Mouse (Mus musculus): ENCODE measurements around the gene Actn1. TPM values are rescaled to one million over a fixed set of nuclear protein-coding genes. Genes with fewer than 3 reads are reported as not detected.
"Not testable (repeated sequence)": the region's sequence is repeated elsewhere in the genome, so short reads cannot be mapped to it uniquely, and the experiment has no call there.

Gene Actn1
- polyA plus RNA-seq, 1 experiment from 2014 or later: 46.5 TPM

GRCm38 (mm10) chr12:80277428-80277827, 17.3 kb upstream of the Actn1 start:
- H3K9ac ChIP-seq: no peak overlapping the region
- no peaks in the 10 kb centered on the region for H3K9me3 ChIP-seq
- H3K4me3 ChIP-seq: no peak overlapping the region
- peaks cover 6% of the 10 kb centered on the region; the same call in 1 of the 2 replicates for H3K4me1 ChIP-seq
- H3K27me3 ChIP-seq: no peaks in the 10 kb centered on the region
- WGBS: 78% methylated on average over 8 of the region's 8 CpGs
- no peak for ATAC-seq (ENCODE audit: insufficient number of reproducible peaks, insufficient read depth, low FRiP score, low TSS enrichment)
- H3K4me2 ChIP-seq (replicated peaks): no peak overlapping the region
- H3K27ac ChIP-seq: no peak overlapping the region
- no peaks in the 10 kb centered on the region for H3K36me3 ChIP-seq

GRCm38 (mm10) chr12:80275187-80275820, 15.1 kb upstream of the Actn1 start:
- Histone ChIP-seq H3K27me3 (no peaks in the 10 kb centered on the region), H3K9me3 (no peaks in the 10 kb centered on the region), H3K36me3 (no peaks in the 10 kb centered on the region), H3K4me1 (peaks cover 6% of the 10 kb centered on the region), H3K4me3 (no peak overlapping the region), H3K27ac (no peak overlapping the region), H3K4me2 (replicated peaks) (no peak overlapping the region), H3K9ac (no peak overlapping the region)
- 85% methylated on average over 5 of the region's 5 CpGs for WGBS
- ATAC-seq (ENCODE audit: insufficient number of reproducible peaks, insufficient read depth, low FRiP score, low TSS enrichment): no peak

DNA sequence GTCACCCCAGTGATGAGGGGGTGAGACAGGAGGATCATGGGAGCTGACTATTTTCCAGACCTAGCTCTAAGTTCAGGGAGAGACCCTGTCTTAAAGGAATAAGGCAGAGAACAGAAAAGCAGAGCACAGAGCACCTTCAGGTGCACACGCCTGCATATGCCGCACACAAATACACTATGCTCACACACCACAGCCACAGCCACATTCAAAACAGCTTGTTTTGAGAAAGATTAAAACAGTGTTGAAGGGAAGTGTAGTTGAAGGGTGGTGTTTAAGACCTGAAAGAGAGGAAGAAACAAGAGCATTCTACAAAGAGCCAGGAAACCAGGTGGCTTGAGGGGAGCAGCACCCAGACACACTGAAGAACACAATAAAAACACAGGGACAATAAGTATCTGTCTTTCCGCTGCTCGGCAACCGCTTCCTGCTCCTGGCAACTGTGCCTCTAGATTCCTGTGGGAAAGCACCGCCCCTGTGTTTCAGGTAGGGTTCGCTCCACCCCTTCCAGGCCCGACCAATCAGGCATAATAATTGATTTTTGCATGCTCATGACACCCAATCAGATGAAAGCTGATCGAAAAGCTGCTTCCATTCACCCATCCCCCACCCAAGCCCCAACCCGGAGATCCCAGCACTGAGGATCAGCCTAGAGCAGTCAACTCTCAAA, 13.0 kb upstream of the Actn1 start:
- 0 out of 2 replicates have a peak overlapping the region, but pooled peaks have one; percentile 8 for H3K4me3 ChIP-seq
- H3K4me2 ChIP-seq (replicated peaks): peak overlapping the region; percentile 33
- peak; percentile 41; the same call in 1 of the 2 replicates for ATAC-seq (ENCODE audit: insufficient number of reproducible peaks, insufficient read depth, low FRiP score, low TSS enrichment)
- H3K4me1 ChIP-seq: peaks cover 6% of the 10 kb centered on the region
- H3K27ac ChIP-seq: peak overlapping the region; percentile 42; the same call in 1 of the 2 replicates
- no peaks in the 10 kb centered on the region for H3K36me3 ChIP-seq
- 15% methylated on average over 10 of the region's 10 CpGs for WGBS
- H3K9ac ChIP-seq: no peak overlapping the region
- no peaks in the 10 kb centered on the region for H3K9me3 ChIP-seq
- H3K27me3 ChIP-seq: no peaks in the 10 kb centered on the region

- H3K4me2 ChIP-seq (replicated peaks): no peak overlapping the region
- no peak for ATAC-seq (ENCODE audit: insufficient number of reproducible peaks, insufficient read depth, low FRiP score, low TSS enrichment)
- H3K36me3 ChIP-seq: no peaks in the 10 kb centered on the region
- H3K4me3 ChIP-seq: no peak overlapping the region
- H3K27me3 ChIP-seq: no peaks in the 10 kb centered on the region
- H3K4me1 ChIP-seq: peaks cover 6% of the 10 kb centered on the region
- no peaks in the 10 kb centered on the region for H3K9me3 ChIP-seq
- 35% methylated on average over 5 of the region's 5 CpGs for WGBS
- no peak overlapping the region for H3K27ac ChIP-seq
- H3K9ac ChIP-seq: no peak overlapping the region
These were observed 11.6 kb upstream of the Actn1 start for GRCm38 (mm10) chr12:80271806-80272205.

DNA sequence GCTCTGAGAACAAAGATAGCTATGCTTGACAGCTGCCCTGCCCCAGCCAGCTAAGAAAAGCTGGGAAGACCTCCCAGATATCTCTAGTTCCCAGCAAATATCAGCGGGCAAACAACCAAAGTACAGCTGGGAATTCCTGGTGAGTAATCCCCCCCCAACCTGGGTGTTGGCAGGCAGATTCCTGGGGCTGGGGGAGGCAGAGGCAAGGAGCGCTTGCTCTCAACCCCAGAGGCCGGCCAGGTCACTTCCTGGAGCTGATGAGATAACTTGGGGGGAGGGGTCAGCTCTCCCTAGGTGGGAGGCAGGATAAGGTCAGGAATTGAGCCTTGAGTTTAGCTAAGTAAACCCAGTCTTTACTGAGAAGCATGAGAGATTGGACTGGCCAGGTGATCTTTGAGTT, 10.8 kb upstream of the Actn1 start:
- Histone ChIP-seq H3K9me3 (no peaks in the 10 kb centered on the region), H3K27ac (no peak overlapping the region), H3K9ac (no peak overlapping the region), H3K4me1 (peaks cover 6% of the 10 kb centered on the region), H3K36me3 (no peaks in the 10 kb centered on the region), H3K4me2 (replicated peaks) (no peak overlapping the region), H3K4me3 (no peak overlapping the region), H3K27me3 (no peaks in the 10 kb centered on the region)
- ATAC-seq (ENCODE audit: insufficient number of reproducible peaks, insufficient read depth, low FRiP score, low TSS enrichment): no peak
- WGBS: 12% methylated on average over 3 of the region's 3 CpGs

DNA sequence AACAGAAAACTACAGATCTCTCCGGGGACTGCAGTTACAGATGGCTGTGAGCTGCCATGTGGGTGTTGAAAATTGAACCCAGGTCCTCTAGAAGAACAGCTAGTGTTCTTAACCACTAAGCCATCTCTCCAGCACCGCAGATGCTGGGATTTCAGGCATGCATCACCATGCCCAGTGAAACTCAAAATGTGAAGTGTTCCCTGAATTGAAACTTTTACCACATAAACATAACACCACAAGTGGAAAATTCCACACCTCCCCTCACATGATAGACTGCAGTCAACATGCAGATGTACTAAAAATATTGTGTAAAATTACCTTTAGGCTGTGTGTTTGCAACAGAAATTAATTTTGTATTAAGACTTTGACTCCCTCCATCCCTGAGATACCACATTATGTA, 9.1 kb upstream of the Actn1 start:
- ATAC-seq (ENCODE audit: insufficient number of reproducible peaks, insufficient read depth, low FRiP score, low TSS enrichment): no peak
- Histone ChIP-seq H3K27me3 (no peaks in the 10 kb centered on the region), H3K4me1 (peaks cover 6% of the 10 kb centered on the region), H3K9ac (no peak overlapping the region), H3K4me3 (no peak overlapping the region), H3K36me3 (no peaks in the 10 kb centered on the region), H3K4me2 (replicated peaks) (no peak overlapping the region), H3K27ac (no peak overlapping the region), H3K9me3 (no peaks in the 10 kb centered on the region)
- 78% methylated on average over 2 of the region's 2 CpGs for WGBS

- Histone ChIP-seq H3K27ac (no peak overlapping the region), H3K9ac (no peak overlapping the region), H3K4me2 (replicated peaks) (no peak overlapping the region), H3K4me3 (no peak overlapping the region), H3K36me3 (no peaks in the 10 kb centered on the region), H3K9me3 (no peaks in the 10 kb centered on the region), H3K4me1 (peaks cover 6% of the 10 kb centered on the region), H3K27me3 (no peaks in the 10 kb centered on the region)
- 85% methylated on average over 6 of the region's 6 CpGs for WGBS
- no peak for ATAC-seq (ENCODE audit: insufficient number of reproducible peaks, insufficient read depth, low FRiP score, low TSS enrichment)
These were observed 7.8 kb upstream of the Actn1 start for GRCm38 (mm10) chr12:80267962-80268361.

- not testable (repeated sequence) for H3K4me3 ChIP-seq; ATAC-seq (ENCODE audit: insufficient number of reproducible peaks, insufficient read depth, low FRiP score, low TSS enrichment); H3K27ac ChIP-seq; H3K9ac ChIP-seq; H3K4me1 ChIP-seq; H3K9me3 ChIP-seq; H3K36me3 ChIP-seq; H3K27me3 ChIP-seq; H3K4me2 ChIP-seq (replicated peaks)
- 86% methylated on average over 7 of the region's 7 CpGs for WGBS
These were observed 4.2 kb upstream of the Actn1 start for GRCm38 (mm10) chr12:80264388-80264787.

- Histone ChIP-seq H3K27ac (peak overlapping the region; percentile 98), H3K4me1 (peaks cover 18% of the 10 kb centered on the region), H3K9ac (peak overlapping the region; percentile 88), H3K36me3 (no peaks in the 10 kb centered on the region), H3K4me2 (replicated peaks) (peak overlapping the region; percentile 82), H3K27me3 (no peaks in the 10 kb centered on the region), H3K9me3 (no peaks in the 10 kb centered on the region), H3K4me3 (peak overlapping the region; percentile 76)
- WGBS: 10% methylated on average over 25 of the region's 25 CpGs
- no peak for ATAC-seq (ENCODE audit: insufficient number of reproducible peaks, insufficient read depth, low FRiP score, low TSS enrichment)
These were observed 849 bp upstream of the Actn1 start for GRCm38 (mm10) chr12:80260744-80261695.

- WGBS: under 1% methylated on average over 64 of the region's 64 CpGs
- ATAC-seq (ENCODE audit: insufficient number of reproducible peaks, insufficient read depth, low FRiP score, low TSS enrichment): peak; percentile 87
- Histone ChIP-seq H3K4me3 (peak overlapping the region; percentile 76), H3K27me3 (no peaks in the 10 kb centered on the region), H3K36me3 (no peaks in the 10 kb centered on the region), H3K27ac (peak overlapping the region; percentile 98), H3K4me2 (replicated peaks) (peak overlapping the region; percentile 82), H3K4me1 (peaks cover 18% of the 10 kb centered on the region), H3K9ac (peak overlapping the region; percentile 88), H3K9me3 (no peaks in the 10 kb centered on the region)
These were observed 735 bp downstream of the Actn1 start for GRCm38 (mm10) chr12:80259216-80260055.
